Mouse (Mus musculus): ENCODE measurements around the gene Ift88. TPM values are rescaled to one million over a fixed set of nuclear protein-coding genes. Genes with fewer than 3 reads are reported as not detected.

Ift88 gene
- polyA plus RNA-seq, 2 experiments = 1.6 TPM

DNA sequence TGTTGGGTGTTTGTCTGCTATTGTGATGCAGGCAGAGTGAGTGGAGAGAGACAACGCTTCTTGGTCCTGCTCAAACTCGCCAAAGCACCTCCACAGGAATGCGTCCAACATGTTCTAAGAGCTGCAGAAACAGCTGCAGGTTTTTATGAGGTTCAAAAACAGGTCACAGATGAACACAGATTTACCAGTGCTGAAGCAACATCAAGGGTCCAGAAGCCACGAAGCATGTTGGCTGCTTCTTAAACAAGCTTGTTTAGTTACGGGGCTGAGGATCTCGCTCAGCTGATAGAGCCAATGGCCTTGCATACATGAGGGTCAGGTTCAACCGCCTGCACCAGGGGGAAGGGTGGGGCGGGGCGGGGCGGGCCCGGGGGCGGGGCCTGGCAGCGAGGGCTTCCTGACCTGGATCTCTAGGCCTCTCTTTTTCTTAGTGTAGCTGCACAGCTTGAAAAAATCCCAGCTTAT is 122.7 kb downstream of the Ift88 start:
- no peak overlapping the region for H3K27ac ChIP-seq
- no peak overlapping the region for H3K4me3 ChIP-seq (ENCODE audit: insufficient read depth in 1 of 2, low read depth in 2 of 2, low read length in 2 of 2)
- no peaks in the 10 kb centered on the region for H3K9me3 ChIP-seq (ENCODE audit: control insufficient read depth, low read length)
- H3K36me3 ChIP-seq (replicated peaks; ENCODE audit: control insufficient read depth, insufficient read depth, low read depth) = no peaks in the 10 kb centered on the region
- H3K9ac ChIP-seq (replicated peaks) = no peak overlapping the region
- no peak overlapping the region for H3K4me2 ChIP-seq (ENCODE audit: low read depth)
- 20% methylated on average over 13 of the region's 13 CpGs for WGBS (ENCODE audit: insufficient replicate concordance)
- H3K4me1 ChIP-seq (replicated peaks; ENCODE audit: control insufficient read depth in 2 of 2, insufficient read depth in 2 of 2, low read length in 1 of 2) = peaks cover 0 to 5% of the 10 kb centered on the region in 2 experiments; a peak in 2 of 4 replicates
- ATAC-seq (ENCODE audit: insufficient read depth) (no peak), DNase-seq (ENCODE audit: low read depth in 3 of 3, low spot score in 3 of 3) (no peak)
- H3K27me3 ChIP-seq (ENCODE audit: control insufficient read depth, insufficient read depth, low read length) = no peaks in the 10 kb centered on the region
- TF ChIP-seq EP300 (IDR thresholded peaks at IDR 0.05; ENCODE audit: low read depth) (no peak), CTCF (IDR thresholded peaks at IDR 0.05; ENCODE audit: low read depth) (no peak)

DNA sequence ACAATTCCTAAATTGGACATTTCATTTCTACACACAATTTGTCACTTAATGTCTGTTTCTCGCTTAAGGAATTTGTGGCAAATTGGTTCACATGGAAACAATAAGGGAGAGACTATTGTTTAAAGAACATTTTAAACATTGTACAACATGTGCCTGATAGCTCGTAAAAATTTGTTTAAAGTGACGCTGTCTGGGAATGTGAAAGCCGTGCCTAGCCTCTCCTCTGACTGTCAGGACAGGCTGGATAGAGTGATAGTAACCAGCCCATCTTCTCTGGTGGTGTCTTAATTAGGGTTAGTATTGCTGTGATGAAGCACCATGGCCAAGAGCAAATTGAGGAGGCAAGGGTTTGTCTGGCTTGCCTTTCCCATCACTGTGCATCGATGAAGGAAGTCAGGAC is 123.2 kb downstream of the Ift88 start:
- Histone ChIP-seq H3K4me2 (ENCODE audit: low read depth) (no peak overlapping the region), H3K27me3 (ENCODE audit: control insufficient read depth, insufficient read depth, low read length) (no peaks in the 10 kb centered on the region), H3K27ac (no peak overlapping the region), H3K9ac (replicated peaks) (no peak overlapping the region), H3K9me3 (ENCODE audit: control insufficient read depth, low read length) (no peaks in the 10 kb centered on the region), H3K4me3 (ENCODE audit: insufficient read depth in 1 of 2, low read depth in 2 of 2, low read length in 2 of 2) (no peak overlapping the region), H3K4me1 (replicated peaks; ENCODE audit: control insufficient read depth in 2 of 2, insufficient read depth in 2 of 2, low read length in 1 of 2) (peaks cover 0 to 5% of the 10 kb centered on the region in 2 experiments; a peak in 2 of 4 replicates), H3K36me3 (replicated peaks; ENCODE audit: control insufficient read depth, insufficient read depth, low read depth) (no peaks in the 10 kb centered on the region)
- DNase-seq (ENCODE audit: low read depth in 3 of 3, low spot score in 3 of 3) (no peak), ATAC-seq (ENCODE audit: insufficient read depth) (no peak)
- 68% methylated on average over 5 of the region's 5 CpGs for WGBS (ENCODE audit: insufficient replicate concordance)
- TF ChIP-seq EP300 (IDR thresholded peaks at IDR 0.05; ENCODE audit: low read depth) (no peak), CTCF (IDR thresholded peaks at IDR 0.05; ENCODE audit: low read depth) (no peak)

DNA sequence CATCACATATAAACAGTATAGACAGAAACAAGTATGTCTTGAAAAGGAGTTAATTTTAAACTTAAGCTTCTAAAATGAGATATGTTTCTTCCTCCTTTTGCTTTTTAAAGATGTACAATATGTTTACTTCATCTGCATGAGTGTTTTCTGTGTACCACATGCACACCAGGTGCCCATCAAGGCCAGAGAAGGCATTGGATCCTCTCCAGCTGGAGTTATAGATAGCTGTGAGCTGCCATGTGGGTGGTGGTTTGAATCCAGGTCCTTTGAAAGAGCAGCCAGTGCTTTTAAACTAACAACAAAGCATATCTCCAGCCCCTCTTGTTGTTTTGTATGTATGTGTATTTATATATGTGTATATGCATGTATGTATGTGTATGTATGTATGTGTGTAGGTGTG is 129.1 kb downstream of the Ift88 start:
- no peak overlapping the region for H3K9ac ChIP-seq (replicated peaks)
- no peak for DNase-seq (ENCODE audit: low read depth in 3 of 3, low spot score in 3 of 3)
- no peak overlapping the region for H3K4me2 ChIP-seq (ENCODE audit: low read depth)
- no peak overlapping the region for H3K4me3 ChIP-seq (ENCODE audit: insufficient read depth in 1 of 2, low read depth in 2 of 2, low read length in 2 of 2)
- no peaks in the 10 kb centered on the region for H3K36me3 ChIP-seq (replicated peaks; ENCODE audit: control insufficient read depth, insufficient read depth, low read depth)
- TF ChIP-seq EP300 (IDR thresholded peaks at IDR 0.05; ENCODE audit: low read depth) (no peak), CTCF (IDR thresholded peaks at IDR 0.05; ENCODE audit: low read depth) (no peak)
- no peak overlapping the region for H3K27ac ChIP-seq
- ATAC-seq (ENCODE audit: insufficient read depth) = no peak
- H3K27me3 ChIP-seq (ENCODE audit: control insufficient read depth, insufficient read depth, low read length) = no peaks in the 10 kb centered on the region
- H3K4me1 ChIP-seq (replicated peaks; ENCODE audit: control insufficient read depth in 2 of 2, insufficient read depth in 2 of 2, low read length in 1 of 2) = no peaks in the 10 kb centered on the region
- no peaks in the 10 kb centered on the region for H3K9me3 ChIP-seq (ENCODE audit: control insufficient read depth, low read length)

DNA sequence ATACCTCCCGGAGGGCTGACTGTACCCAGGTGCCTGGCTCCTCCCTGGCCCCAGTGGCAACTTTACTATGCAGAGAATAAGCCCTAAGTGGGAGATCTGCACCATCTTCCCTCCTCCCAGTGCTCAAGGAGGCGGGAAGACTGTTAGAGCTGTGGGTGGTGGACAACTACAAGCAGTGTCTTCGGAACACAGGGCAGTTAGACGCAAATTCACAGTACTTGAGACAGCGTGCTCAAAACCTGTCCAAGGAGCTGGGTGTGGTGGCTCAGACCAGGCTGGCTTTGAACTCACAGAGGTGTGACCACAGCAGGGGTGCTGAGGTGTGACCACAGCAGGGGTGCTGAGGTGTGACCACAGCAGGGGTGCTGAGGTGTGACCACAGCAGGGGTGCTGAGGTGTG is 130.6 kb downstream of the Ift88 start:
- no peak for ATAC-seq (ENCODE audit: insufficient read depth)
- TF ChIP-seq CTCF (IDR thresholded peaks at IDR 0.05; ENCODE audit: low read depth) = no peak
- no peaks in the 10 kb centered on the region for H3K4me1 ChIP-seq (replicated peaks; ENCODE audit: control insufficient read depth in 2 of 2, insufficient read depth in 2 of 2, low read length in 1 of 2)

DNA sequence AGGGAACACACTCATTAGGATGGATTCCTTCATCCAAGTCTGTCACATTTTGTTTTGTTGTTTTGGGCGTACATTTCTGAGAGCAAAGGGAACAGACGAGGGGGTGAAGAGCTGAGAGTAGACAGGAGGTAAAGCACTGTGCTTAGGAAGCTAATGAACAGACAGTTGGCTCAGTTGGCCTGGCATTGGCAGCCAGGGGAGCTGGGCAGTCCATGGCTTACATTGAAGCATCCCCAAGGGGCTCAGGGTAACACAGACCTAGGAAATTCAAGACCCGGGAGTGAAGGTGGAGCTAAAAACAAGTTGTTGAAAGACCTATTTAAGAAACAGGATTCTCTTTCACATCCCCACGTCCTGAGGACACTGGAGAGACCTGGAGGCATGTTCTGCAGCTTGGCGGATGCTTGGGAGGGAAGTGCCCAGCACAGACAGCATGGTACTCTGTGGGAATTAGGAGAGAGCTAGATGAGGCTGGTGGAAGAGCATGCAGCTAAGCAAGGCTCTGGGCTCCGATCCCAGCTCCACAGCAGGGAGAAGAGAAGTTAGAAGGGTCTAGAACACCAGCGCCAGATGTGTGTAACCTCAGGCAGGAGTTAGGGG is 131.7 kb downstream of the Ift88 start:
- Histone ChIP-seq H3K9ac (replicated peaks) (no peak overlapping the region), H3K4me3 (ENCODE audit: insufficient read depth in 1 of 2, low read depth in 2 of 2, low read length in 2 of 2) (no peak overlapping the region), H3K27me3 (ENCODE audit: control insufficient read depth, insufficient read depth, low read length) (no peaks in the 10 kb centered on the region), H3K27ac (no peak overlapping the region), H3K4me1 (replicated peaks; ENCODE audit: control insufficient read depth in 2 of 2, insufficient read depth in 2 of 2, low read length in 1 of 2) (no peaks in the 10 kb centered on the region), H3K9me3 (ENCODE audit: control insufficient read depth, low read length) (no peaks in the 10 kb centered on the region), H3K4me2 (ENCODE audit: low read depth) (no peak overlapping the region), H3K36me3 (replicated peaks; ENCODE audit: control insufficient read depth, insufficient read depth, low read depth) (no peaks in the 10 kb centered on the region)
- ATAC-seq (ENCODE audit: insufficient read depth) (no peak), DNase-seq (ENCODE audit: low read depth in 3 of 3, low spot score in 3 of 3) (no peak)
- WGBS (ENCODE audit: insufficient replicate concordance) = 73% methylated on average over 7 of the region's 7 CpGs
- TF ChIP-seq CTCF (IDR thresholded peaks at IDR 0.05; ENCODE audit: low read depth) (no peak), EP300 (IDR thresholded peaks at IDR 0.05; ENCODE audit: low read depth) (no peak)

More for the DNA sequence above, 130.6 kb downstream of the Ift88 start:
- Histone ChIP-seq H3K27me3 (ENCODE audit: control insufficient read depth, insufficient read depth, low read length) (no peaks in the 10 kb centered on the region), H3K9me3 (ENCODE audit: control insufficient read depth, low read length) (no peaks in the 10 kb centered on the region), H3K27ac (no peak overlapping the region), H3K36me3 (replicated peaks; ENCODE audit: control insufficient read depth, insufficient read depth, low read depth) (no peaks in the 10 kb centered on the region), H3K9ac (replicated peaks) (no peak overlapping the region), H3K4me2 (ENCODE audit: low read depth) (no peak overlapping the region), H3K4me3 (ENCODE audit: insufficient read depth in 1 of 2, low read depth in 2 of 2, low read length in 2 of 2) (no peak overlapping the region)
- 85% methylated on average over 5 of the region's 5 CpGs for WGBS (ENCODE audit: insufficient replicate concordance)
- DNase-seq (ENCODE audit: low read depth in 3 of 3, low spot score in 3 of 3) = no peak
